Mouse (Mus musculus) CD4-positive helper T cell, adult 2 months (primary cell): ENCODE results near the gene Dennd2c.
A peak's percentile ranks its signal among the peaks of the same experiment; 100 is the strongest.
"Not testable (repeated sequence)": the region's sequence is repeated elsewhere in the genome, so short reads cannot be mapped to it uniquely, and the experiment has no call there.

Experiments used
- DNase-seq: peaks from one replicate; pipeline ENCODE4 v3.0.0-alpha.2; 2012; ENCODE audit warnings: low read depth, missing footprints, low spot score

Gene Dennd2c

DNA sequence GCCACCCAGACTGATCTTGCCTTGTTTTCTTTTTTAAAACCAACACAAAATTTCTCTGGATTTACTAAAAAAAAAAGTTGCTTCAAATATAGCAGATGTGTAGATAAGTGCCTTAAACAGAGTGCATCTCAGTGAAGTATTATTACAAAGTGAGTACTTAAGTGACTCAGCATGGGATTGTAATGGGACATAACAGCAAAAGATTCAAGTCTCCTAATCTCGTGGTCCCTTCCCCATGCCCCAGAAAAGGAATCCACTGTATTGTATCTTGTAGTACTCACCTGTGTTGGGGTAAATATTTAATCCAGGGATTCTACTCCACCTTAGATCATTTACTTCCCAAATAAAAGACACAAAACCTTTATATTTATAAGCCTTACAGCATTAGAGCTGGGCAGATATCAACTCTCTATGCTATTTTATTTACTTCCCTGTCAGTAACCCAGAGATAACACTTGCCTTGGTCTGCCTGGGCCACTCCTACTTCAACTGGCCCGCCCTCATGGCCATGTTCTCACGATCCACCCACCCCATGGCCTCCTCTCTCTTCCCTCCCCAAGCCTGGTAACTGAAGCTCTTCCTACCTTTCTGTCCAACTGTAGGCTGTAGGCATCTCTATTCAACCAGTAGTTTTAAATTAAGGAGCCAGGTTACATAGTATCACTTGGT is 57.0 kb downstream of the Dennd2c start:
- no peak for DNase-seq

DNA sequence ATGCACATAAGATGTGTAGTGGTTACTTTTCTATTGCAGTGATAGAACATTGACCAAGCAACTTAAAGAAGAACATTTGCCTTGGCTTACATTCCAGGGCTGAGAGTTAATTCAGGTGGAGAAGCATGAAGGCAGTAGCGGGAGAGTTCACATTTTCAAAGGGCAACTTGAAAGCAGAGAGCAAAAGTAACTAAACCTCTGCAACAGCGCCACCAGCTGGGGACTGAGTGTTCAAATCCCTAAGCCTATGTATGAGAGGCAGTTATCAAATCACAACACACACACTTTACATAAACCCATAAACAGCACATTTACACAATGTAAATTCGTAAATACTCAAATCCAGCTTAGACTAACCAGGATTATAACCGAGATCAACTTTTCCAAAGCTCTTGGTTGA is 67.4 kb downstream of the Dennd2c start:
- peak; percentile 85 for DNase-seq

DNA sequence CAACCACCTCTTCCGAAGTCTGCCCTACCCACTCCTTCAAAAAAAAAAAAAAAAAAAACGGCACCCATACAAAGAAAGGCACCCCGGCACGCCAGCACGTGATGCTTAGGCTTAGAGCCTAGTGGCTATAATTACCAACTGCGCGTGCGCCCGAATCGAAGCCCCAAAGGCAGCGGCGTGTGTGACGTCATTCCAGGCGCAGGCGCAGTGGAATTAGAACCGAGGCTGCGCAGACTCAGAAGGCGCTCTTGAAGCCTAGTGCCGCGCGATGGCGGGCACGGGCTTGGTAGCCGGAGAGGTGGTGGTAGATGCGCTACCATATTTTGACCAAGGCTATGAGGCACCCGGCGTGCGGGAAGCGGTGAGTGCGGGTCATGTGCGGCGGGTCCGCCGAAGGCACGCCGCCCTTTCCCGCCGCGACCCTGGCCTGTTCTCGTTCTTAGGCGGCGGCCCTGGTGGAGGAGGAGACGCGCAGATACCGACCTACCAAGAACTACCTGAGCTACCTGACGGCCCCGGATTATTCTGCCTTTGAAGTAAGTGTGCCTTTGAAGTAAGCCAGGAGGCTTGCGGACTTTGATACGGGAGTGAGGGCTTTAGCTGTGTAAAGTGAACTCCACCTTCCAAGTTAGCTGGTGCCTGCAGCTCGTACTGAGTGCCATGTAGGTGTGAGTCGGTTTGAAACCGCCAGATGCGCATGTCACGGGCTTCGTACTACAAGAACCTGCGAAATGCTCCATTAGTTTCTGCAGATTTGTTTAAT is 69.3 kb downstream of the Dennd2c start, which contains the start of gene Bcas2:
Gene Bcas2 (plus strand): TSS at position 151 of the 763 bp plus-strand sequence.
- peak; percentile 98 for DNase-seq

DNA sequence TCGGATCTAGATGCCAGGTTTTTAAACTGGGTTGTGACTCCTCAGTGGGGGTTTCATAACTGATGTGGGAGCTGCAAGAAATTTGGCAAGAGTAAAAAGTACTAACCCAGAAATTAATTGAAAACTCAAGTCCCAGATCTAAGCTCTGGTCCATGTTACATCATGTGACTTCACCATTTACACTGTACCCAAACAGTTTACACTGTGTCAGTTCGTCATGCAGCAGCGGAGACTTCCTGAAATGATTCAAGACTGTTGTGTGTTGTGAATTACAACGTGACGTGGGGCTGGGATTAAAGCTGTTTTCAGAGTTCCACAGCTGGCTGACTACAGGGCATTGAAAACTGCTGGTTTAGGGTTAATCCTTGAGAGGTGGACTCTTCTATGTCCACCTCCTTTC is 70.2 kb downstream of the Dennd2c start:
- DNase-seq = peak; percentile 21

DNA sequence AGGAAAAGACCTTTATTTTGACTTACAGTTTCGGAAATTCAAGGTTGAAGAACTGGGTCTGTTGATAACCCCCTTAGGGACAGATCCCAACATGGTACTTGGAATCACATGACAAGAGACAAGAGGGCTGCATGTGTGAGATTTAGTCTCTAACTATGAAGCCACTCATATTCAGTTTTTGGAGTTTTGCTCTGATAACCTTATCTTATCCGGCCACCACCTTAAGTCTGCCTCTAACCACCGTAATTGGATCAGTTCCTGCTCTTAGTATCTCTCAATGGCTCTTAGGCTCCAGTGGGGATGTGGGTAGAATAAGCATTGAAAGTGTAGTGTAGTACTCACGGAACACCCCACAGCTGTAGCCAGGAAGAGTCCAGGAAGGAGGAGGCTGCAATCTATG is 74.3 kb downstream of the Dennd2c start:
- DNase-seq = no peak

DNA sequence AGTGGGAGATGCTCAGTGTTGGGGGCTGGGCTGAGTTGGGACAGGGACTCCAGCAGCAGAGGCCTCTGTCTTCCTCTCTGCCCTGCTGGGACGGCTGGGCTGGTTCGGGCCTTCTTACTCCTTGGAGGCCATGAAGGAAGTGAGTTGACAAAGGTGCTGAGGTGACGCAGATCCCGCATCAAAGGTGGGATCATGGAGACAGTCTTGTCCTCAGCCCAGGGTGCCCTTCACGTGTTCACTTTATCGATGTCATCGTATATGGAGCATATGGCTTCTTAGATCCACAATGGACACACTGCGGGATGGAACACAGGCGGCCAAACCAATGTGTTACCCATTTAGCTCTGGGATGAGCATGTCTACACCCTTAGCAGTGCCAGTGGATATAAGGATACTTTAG is 77.1 kb downstream of the Dennd2c start:
- DNase-seq = no peak

DNA sequence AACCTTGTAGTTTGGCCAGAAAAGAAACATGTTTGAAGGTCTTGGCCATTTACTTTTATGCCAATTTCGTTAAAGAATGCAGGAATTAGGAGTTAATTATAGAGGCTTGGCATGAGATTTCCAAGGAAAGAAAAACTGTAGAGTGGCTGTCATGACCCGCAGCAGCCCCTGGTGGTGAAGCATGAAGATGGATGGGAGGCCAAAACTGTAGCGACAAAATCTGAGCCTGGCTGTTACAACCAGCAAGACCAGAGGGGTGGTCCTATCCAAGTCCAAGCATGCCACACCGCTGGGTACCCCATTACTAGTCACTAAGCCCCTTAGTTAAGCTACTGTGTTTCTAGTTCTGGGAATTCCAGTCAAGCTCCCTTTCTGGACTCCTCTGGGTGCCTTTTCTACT is 78.8 kb downstream of the Dennd2c start:
- DNase-seq = no peak

DNA sequence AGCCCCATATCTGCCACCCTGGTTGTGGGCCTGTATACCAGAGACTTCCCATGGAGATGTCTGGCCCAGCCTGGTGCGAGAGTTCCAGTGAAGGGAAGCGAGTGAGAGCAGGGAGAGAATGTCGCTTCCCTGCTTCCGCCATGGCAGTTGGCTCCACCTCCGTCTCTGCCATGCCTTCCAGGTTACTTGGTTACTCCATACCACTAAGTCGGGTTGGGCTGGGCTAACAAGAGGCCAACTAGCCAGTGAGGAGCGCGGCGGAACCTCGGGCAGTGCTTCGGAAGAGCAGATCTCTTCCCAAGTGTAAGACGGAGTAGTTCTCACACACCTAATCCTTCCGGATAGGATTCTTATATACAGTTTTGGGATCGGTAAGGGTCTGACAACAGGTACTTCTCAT is 80.4 kb downstream of the Dennd2c start:
- DNase-seq = no peak

DNA sequence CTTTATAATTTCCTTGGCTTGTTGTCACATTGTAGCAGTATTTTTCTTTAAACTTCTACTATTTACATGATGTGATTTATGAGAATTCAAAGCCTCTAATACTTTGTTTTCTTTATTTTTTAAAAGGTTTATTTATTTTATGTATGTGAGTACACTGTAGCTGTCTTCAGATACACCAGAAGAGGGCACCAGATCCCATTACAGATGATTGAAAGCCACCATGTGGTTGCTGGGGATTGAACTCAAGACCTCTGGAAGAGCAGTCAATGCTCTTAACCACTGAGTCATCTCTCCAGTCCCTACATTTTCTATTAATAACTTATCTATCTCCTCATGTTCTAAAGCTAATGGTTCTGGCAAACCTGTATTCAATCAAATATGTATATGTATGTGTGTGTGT is 82.1 kb downstream of the Dennd2c start:
- not testable (repeated sequence) for DNase-seq

DNA sequence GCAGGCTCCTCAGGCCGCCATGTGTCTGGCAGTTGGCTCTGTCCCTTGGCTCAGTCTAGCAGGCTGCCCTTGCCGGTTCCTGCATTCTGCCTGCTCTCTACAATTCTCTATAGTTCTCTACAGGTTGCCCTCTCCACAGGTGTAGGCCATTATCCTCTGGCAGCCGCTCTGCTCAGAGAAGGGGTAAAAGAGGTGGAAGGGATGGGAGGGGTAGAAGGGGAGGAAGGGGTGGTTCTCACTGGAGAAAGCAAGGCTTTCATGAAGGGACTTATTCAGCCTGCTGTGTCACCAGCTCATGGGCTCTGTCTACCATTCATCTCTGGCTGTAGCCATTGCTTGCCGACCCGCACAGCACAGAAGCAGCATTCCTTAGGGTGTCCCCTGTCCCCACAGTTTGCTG is 86.0 kb downstream of the Dennd2c start:
- DNase-seq = no peak

DNA sequence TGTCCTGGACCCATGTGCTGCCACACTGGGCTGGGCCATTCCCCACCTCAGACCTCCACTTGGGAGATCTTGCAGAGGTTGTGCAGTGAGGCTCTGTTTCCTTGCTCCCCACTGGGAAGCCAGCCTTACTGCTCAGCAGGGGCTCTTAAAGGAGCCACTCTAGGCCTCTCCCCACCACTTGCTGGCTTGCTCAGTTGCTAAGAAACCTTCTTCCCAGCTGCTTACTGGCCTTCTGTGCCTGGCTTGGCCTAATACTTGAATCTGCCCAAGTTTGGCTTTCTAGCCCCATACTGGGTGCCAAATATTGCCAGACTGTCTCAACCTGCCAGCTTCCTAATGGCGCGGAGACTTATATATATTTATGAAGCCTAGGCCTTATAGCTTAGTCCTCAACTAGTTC is 86.5 kb downstream of the Dennd2c start:
- no peak for DNase-seq

DNA sequence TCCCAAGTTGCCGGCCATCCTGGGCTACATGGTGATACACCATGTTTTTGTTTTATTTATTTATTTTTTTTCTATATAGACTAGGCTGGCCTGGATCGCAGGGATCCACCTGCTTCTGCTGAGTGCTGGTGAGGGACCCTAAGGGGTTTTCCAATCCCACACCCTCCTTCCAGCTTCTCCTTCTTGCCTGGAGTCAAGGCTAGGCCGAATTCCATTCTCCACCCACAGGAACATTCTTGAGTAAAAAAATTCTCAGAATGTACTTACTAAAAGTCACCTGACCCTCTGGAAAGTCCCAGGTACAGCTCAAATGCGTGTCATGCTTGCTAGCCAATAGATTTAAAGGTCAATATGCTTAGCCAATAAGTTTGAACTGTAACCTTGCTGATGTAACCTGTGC is 89.8 kb downstream of the Dennd2c start:
- no peak for DNase-seq

DNA sequence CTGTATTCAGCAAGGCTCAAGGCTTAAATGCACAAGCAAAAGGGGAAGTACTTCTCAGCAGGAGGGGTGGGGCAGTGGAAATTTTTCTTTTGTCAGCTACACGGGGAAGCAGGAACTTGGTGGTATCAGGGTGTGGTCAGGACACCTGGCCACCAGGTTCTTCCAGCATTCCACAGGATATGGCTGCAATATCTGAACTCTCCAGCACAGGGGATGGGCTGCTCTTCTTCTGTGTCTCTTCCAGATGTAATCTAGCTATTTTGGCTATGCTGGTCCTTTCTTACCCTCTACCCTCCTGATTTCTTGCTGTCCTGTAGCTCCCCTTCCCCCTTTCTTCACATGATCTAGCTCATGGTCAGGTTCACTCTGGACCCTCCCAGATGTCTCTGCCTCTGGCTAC is 90.8 kb downstream of the Dennd2c start:
- DNase-seq = no peak

DNA sequence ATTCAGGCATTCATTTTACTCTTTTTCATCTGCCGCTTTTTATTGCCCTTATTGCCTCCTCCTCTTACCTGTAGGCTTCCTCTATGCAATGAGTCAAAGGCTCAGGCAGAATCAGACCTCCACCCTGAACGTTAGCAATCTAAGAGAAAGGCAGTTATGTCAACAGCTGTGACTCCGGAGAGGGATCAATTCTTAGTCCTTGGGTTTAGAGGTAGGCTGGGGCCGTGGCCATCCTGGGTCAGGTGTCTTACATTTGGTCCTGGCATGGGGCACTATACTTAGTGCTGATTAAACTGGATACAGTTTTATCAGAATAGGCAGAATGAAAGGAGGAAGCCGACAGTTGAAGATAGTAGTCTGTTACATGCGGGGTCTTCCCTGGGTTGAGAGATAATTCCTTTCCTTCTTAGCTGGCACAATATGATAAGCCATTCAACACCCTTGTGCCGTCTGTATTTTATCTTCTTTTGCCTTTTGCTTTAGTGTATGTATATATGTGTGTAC is 94.0 kb downstream of the Dennd2c start:
- DNase-seq = no peak

DNA sequence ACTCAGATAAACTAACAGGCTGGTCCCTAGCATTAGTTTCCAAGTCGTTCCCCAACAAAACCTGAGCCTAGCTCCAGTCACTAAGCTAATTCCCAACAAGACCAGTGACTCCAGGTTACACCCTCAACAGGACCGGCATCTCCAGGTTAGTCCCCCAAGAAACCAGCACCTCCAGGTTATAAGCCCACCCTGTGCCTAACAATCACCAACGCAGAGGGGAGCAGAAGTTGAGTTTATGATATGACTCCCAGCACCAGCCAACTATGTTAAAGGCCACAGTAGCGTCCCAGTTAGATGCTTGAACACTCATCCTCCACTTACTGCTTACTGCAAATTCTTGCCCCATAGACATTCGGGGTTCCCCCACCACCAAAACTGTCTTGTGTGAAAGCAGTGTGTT is 97.0 kb downstream of the Dennd2c start:
- DNase-seq = no peak

DNA sequence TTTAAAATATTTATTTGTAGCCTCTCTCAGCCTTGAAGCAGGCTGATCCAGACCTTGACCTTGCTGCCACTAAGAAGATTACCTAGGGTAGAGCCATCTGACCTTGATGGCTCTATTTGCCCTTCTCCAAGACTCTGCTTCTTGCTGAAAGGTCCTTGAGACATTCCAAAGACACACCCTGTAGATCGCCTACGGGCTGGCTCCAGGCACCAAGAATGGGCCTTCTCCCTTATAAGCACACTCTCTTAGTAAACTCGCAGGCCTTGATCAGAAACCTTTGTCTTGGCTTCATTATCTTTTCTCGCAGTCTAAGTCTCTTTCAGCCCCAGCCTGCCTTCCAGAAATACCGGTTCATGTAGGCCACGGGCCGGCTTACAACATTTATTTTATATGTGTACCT is 98.7 kb downstream of the Dennd2c start:
- not testable (repeated sequence) for DNase-seq

DNA sequence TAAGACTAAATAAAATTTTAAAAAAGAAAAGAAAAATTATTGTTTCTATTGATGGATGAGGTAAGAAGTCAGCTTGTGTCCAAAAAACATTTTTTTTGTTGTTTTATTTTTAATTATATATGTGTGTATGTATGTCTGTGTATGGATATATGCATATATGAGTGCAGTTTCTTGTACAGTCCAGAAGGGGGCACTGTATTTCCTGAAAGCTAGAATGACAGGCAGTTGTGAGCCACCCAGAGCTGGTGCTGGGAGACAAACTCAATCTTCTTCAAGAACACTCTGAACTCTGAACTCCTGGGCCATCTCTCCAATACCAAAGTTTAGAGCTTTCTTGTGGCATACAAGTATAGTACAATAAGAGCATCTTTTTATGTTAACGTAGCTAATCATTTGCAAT is 101.2 kb downstream of the Dennd2c start:
- DNase-seq = no peak

DNA sequence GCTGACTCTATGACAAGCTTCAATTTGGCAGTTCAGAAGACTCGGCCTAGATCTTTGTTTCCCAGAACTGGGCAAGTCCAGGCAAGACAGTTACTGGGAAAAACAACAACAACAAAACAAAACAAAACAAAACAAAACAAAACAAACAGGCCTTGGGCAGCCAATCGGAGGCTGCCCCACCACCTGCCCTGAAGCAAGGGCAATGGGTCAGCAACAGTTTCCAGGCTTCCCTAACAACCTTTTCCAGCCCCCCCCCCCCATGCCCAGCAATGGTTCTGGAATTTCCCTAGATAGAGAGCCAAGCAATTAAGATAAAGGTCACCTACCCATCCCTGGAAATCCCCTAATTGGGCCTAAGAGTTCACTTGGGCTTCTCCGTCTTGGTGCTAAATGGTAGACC is 102.0 kb downstream of the Dennd2c start:
- no peak for DNase-seq

DNA sequence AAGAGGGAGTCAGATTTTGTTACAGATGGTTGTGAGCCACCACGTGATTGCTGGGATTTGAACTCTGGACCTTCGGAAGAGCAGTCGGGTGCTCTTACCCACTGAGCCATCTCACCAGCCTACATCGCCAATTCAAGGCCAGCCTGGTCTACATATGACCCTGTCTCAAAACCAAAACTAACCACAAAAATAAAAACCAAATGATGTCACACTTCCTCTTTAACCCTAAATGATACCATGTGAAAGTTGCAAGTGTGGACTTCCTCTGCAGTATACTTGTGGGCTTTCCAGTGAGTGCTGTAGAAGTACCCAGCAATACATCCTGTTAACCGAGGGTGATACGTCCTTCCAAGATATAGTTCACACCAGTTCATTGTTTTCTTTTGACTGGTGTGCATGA is 104.0 kb downstream of the Dennd2c start:
- DNase-seq = peak; percentile 70

DNA sequence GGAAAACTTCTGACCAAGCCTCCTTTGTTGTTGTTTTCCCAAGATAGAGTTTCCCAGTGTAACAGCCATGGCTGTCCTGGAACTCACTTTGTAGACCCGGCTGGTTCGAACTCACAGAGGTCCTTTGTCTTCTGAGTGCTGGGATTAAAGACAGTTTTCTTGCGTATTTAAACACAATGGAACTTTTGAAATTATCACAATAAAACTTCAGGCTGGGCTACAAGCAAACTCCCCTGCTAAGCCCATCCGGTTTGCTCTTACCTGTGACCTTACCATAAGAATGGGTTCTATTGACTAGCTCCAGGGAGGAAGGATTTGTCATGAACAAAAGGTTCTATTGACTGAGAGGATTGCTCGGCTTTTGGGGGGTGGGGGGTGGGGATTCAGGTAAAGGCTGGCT is 105.3 kb downstream of the Dennd2c start:
- DNase-seq = no peak

DNA sequence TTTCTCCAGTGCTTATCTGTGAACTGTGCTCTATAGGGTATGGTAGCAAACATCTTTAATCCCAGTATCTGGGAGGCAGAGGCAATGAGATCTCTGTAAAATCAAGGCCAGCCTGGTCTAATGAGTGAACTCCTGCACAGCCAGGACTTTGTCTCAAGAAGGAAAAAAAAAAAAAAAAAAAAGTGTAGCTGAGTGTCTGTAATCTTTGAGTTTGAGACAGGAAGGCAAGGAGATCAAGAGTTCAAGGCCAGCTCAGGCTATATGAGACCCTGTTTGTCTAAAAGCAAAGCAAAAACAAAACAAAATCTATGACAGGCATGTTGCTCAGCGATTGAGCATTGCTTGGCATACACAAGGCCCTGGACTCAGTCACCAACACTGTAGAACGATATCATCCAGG is 105.8 kb downstream of the Dennd2c start:
- no peak for DNase-seq

DNA sequence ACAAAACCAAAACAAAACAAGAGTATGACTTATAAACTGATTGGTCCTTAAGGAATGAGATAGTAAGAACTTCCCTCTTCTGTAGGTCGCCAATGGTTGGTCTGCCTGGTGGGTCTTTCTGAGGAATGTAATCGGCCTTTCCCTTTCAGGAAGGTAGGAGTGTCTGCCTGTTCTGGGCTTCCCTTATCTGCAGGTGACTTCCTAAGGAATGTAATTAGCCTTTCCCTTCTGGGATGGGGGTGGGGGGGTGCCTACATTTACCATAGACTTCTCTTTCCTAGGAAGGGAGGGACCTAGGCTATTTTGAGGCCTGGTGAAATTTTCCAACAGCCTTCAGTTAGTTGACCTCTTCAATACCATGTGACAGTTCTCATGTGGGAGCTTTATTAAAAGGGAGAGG is 108.7 kb downstream of the Dennd2c start:
- no peak for DNase-seq

DNA sequence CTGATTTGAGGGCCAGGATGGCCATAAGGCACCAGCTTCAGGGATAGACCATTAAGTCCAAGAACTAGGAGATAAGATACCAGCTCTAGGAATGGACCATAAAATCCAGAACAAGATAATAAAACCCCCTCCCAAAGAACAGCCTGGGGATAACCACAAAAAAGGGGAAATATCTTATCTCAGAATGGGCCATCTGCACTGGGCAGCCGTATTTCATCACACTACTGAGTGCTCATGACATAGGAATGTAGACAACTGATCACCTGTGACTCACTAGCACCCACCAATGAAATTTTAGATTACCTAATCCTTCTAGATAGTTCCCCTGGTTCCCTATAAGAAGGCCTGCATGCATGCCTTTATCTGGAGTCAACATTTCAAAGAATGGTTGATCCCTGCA is 109.7 kb downstream of the Dennd2c start:
- no peak for DNase-seq
